Mouse (Mus musculus): ENCODE measurements around the gene Cmklr1. TPM values are rescaled to one million over a fixed set of nuclear protein-coding genes. Genes with fewer than 3 reads are reported as not detected.

Gene Cmklr1
- polyA plus RNA-seq, 1 experiment = 26.1 TPM

- no peak for TF ChIP-seq POLR2A (IDR thresholded peaks at IDR 0.05; ENCODE audit: low read depth, low read length)
- no peak for TF ChIP-seq CTCF (IDR thresholded peaks at IDR 0.05; ENCODE audit: borderline replicate concordance, insufficient read depth, low read length)
- H3K4me1 ChIP-seq (ENCODE audit: control insufficient read depth, insufficient read depth, low read length) = no peaks in the 10 kb centered on the region
- no peak overlapping the region for H3K4me3 ChIP-seq (ENCODE audit: insufficient read depth, low read length)
- H3K27ac ChIP-seq (ENCODE audit: insufficient read depth, low read length) = no peak overlapping the region
Observed at GRCm38 (mm10) chr5:113565101-113565854, 84.9 kb downstream of the Cmklr1 start.

GRCm38 (mm10) chr5:113564463-113564862 lies 85.8 kb downstream of the Cmklr1 start:
- Histone ChIP-seq H3K27ac (ENCODE audit: insufficient read depth, low read length) (no peak overlapping the region), H3K4me3 (ENCODE audit: insufficient read depth, low read length) (no peak overlapping the region), H3K4me1 (ENCODE audit: control insufficient read depth, insufficient read depth, low read length) (no peaks in the 10 kb centered on the region)
- TF ChIP-seq POLR2A (IDR thresholded peaks at IDR 0.05; ENCODE audit: low read depth, low read length) (no peak), CTCF (IDR thresholded peaks at IDR 0.05; ENCODE audit: borderline replicate concordance, insufficient read depth, low read length) (no peak)

Other genes starting within 250 kb of the Cmklr1 start
- 1.4 and 4.1 TPM in 2 replicates for gene Wscd2, start 160.1 kb downstream of the Cmklr1 start, polyA plus RNA-seq (2011; ENCODE audit: insufficient read length, low read depth, missing spikeins)
- gene 1700069L16Rik, start 74.3 kb upstream of the Cmklr1 start, polyA plus RNA-seq (2011; ENCODE audit: insufficient read length, low read depth, missing spikeins) = not detected in 2 replicates
- 6.0 and 7.1 TPM in 2 replicates for gene Ficd, start 85.4 kb upstream of the Cmklr1 start, polyA plus RNA-seq (2011; ENCODE audit: insufficient read length, low read depth, missing spikeins)
- 20.8 and 21.1 TPM in 2 replicates for gene Sart3, start 122.1 kb upstream of the Cmklr1 start, polyA plus RNA-seq (2011; ENCODE audit: insufficient read length, low read depth, missing spikeins)
- 71.8 and 85.3 TPM in 2 replicates for gene Iscu, start 122.3 kb upstream of the Cmklr1 start, polyA plus RNA-seq (2011; ENCODE audit: insufficient read length, low read depth, missing spikeins)
- 66.6 and 92.8 TPM in 2 replicates for gene Tmem119, start 150.1 kb upstream of the Cmklr1 start, polyA plus RNA-seq (2011; ENCODE audit: insufficient read length, low read depth, missing spikeins)
- 0.74 TPM in 1 of 2 replicates, not detected in the other for gene Selplg, start 182.2 kb upstream of the Cmklr1 start, polyA plus RNA-seq (2011; ENCODE audit: insufficient read length, low read depth, missing spikeins)

Measured in embryonic fibroblast, embryonic 13.5 days (primary cell).